Mouse (Mus musculus) testis, adult 2 months (tissue): ENCODE data around the gene Adipor1.

Experiments
- CTCF ChIP-seq: fragments of 200-500 bp; IDR thresholded peaks from 2 replicates; pipeline ENCODE4 v1.5.1; 2012; ENCODE audit warnings: low read depth, mild to moderate bottlenecking, inconsistent platforms, low read length, moderate library complexity; ENCODE audit not compliant: control insufficient read depth, insufficient read depth, insufficient replicate concordance
- POLR2A ChIP-seq: fragments of 200-500 bp; IDR thresholded peaks from 2 replicates; pipeline ENCODE4 v1.6.1; 2012; ENCODE audit warnings: low read depth, mild to moderate bottlenecking, inconsistent platforms, low read length, moderate library complexity; ENCODE audit not compliant: control insufficient read depth

- TF ChIP-seq POLR2A (no peak), CTCF (no peak)
These were observed 3.2 kb upstream of the Adipor1 start for GRCm38 (mm10) chr1:134411706-134412629.
